In genomic region chr11:89765770-89766148, GRCm38 (mm10) we compare ENCODE assay signal across 20 mouse cellular contexts. TPM values are rescaled to one million over a fixed set of nuclear protein-coding genes. Genes with fewer than 3 reads are reported as not detected.
DNase-seq lines count a peak whose midpoint lies in the region; ATAC-seq lines count a peak whose summit lies in the region.
"Had no signal": no experiment of that assay in that cellular context is flagged by ENCODE, and none has a peak within 500 bp of the region (broad histone marks: within the 10 kb centered on the region; RNA-seq: fewer than 3 reads in every experiment).

No protein-coding gene starts in this region.

- no peak overlapping the region for H3K9ac ChIP-seq in midbrain, embryonic 12.5 days (replicated peaks)
- H3K9ac ChIP-seq: embryonic facial prominence, embryonic 13.5 days; intestine, embryonic 15.5 days; kidney, embryonic 15.5 days; limb, embryonic 13.5 days; liver, embryonic 13.5 days; lung, embryonic 15.5 days had no signal

- WGBS in midbrain, embryonic 12.5 days: 19% methylated on average over 2 of the region's 2 CpGs

- no peak overlapping the region for H3K4me3 ChIP-seq in midbrain, embryonic 12.5 days
- H3K4me3 ChIP-seq: embryonic facial prominence, embryonic 13.5 days; hindbrain, embryonic 10.5 days; intestine, embryonic 15.5 days; kidney, embryonic 15.5 days; limb, embryonic 13.5 days; liver, embryonic 13.5 days; lung, embryonic 15.5 days had no signal

- peak; percentile 14 for DNase-seq in embryo, embryonic 10 days (ENCODE audit: low spot score)
- DNase-seq in embryo, embryonic 9.5 days (ENCODE audit: extremely low spot score): no peak
- peak; percentile 5 for DNase-seq in right cerebral cortex, adult 18-20 months
- no peak for DNase-seq in right cerebral cortex, postnatal 36 days (ENCODE audit: low spot score in 2 of 2)
- DNase-seq in retina, postnatal 1 day: peak; percentile 71
- no peak for DNase-seq in lung, adult 18-20 months
- no peak for DNase-seq in lung, postnatal 25 days (ENCODE audit: low spot score)
- DNase-seq: adrenal gland, adult 8-10 months; cerebellum, postnatal 25 days; gastrocnemius, postnatal 25 days; liver, embryonic 13.5 days; thymus, adult 2 months had no signal

- ATAC-seq in midbrain, embryonic 12.5 days (ENCODE audit: low FRiP score, low read depth): peak; percentile 68
- ATAC-seq: intestine, embryonic 15.5 days had no signal

- no peak overlapping the region for H3K4me2 ChIP-seq in midbrain, embryonic 12.5 days (replicated peaks)
- H3K4me2 ChIP-seq: embryonic facial prominence, embryonic 13.5 days; intestine, embryonic 15.5 days; kidney, embryonic 15.5 days; limb, embryonic 13.5 days; liver, embryonic 13.5 days; lung, embryonic 15.5 days had no signal

- H3K36me3 ChIP-seq in midbrain, embryonic 12.5 days: no peaks in the 10 kb centered on the region
- H3K36me3 ChIP-seq: embryonic facial prominence, embryonic 13.5 days; hindbrain, embryonic 10.5 days; intestine, embryonic 15.5 days; kidney, embryonic 15.5 days; limb, embryonic 13.5 days; liver, embryonic 13.5 days; lung, embryonic 15.5 days had no signal

- H3K9me3 ChIP-seq in midbrain, embryonic 12.5 days: no peaks in the 10 kb centered on the region
- H3K9me3 ChIP-seq: embryonic facial prominence, embryonic 13.5 days; hindbrain, embryonic 10.5 days; intestine, embryonic 15.5 days; kidney, embryonic 15.5 days; limb, embryonic 13.5 days; liver, embryonic 13.5 days; lung, embryonic 15.5 days had no signal

- peaks cover 8% of the 10 kb centered on the region for H3K4me1 ChIP-seq in midbrain, embryonic 12.5 days
- H3K4me1 ChIP-seq: intestine, embryonic 15.5 days; liver, embryonic 13.5 days; lung, embryonic 15.5 days had no signal

- H3K27me3 ChIP-seq in midbrain, embryonic 12.5 days: no peaks in the 10 kb centered on the region; the same call in 1 of the 2 replicates
- H3K27me3 ChIP-seq: embryonic facial prominence, embryonic 13.5 days; intestine, embryonic 15.5 days; kidney, embryonic 15.5 days; limb, embryonic 13.5 days; liver, embryonic 13.5 days; lung, embryonic 15.5 days had no signal

- H3K27ac ChIP-seq in midbrain, embryonic 12.5 days (replicated peaks): 0 out of 2 replicates have a peak overlapping the region, but pooled peaks have one; percentile 39
- H3K27ac ChIP-seq: embryonic facial prominence, embryonic 13.5 days; hindbrain, embryonic 10.5 days; intestine, embryonic 15.5 days; kidney, embryonic 15.5 days; limb, embryonic 13.5 days; liver, embryonic 13.5 days; lung, embryonic 15.5 days; macrophage had no signal

RNA-seq across cellular contexts. Expression of gene Ankfn1, which starts 11.7 kb away (rescaled TPM):
- 2.7 and 3.5 TPM in 2 replicates for polyA plus RNA-seq in midbrain, embryonic 12.5 days (2016; fragmentation: Nextera tagmentation; extraction: Ambion mirVana)
- polyA plus RNA-seq: macrophage had no signal

Comparison
In these comparisons a context has a peak if more than half of its experiments do, and no peak if none do; other contexts are left out.
1. DNase-seq: peak in embryo, embryonic 10 days (single experiment), right cerebral cortex, adult 18-20 months (single experiment) and retina, postnatal 1 day (single experiment); none in embryo, embryonic 9.5 days (single experiment), right cerebral cortex, postnatal 36 days (0 of 2), lung, adult 18-20 months (0 of 2) and lung, postnatal 25 days (single experiment).